Mouse (Mus musculus) G1E-ER4 (cell line): ENCODE results near the gene Slc7a1. TPM values are rescaled to one million over a fixed set of nuclear protein-coding genes. Genes with fewer than 3 reads are reported as not detected.

Source experiments
- GATA1 ChIP-seq: IDR thresholded peaks from one replicate; pipeline ENCODE4 v1.8.0; 2012; ENCODE audit warnings: low read length, inconsistent platforms
- polyA plus RNA-seq: library from polyadenylated mRNA; stranded (reverse); fragments of >175 nt; gene quantifications from 2 replicates; pipeline ENCODE4 v1.2.3, GENCODE M21; 2012

Gene Slc7a1
- polyA plus RNA-seq, 1 experiment = 33.6 TPM

- TF ChIP-seq GATA1 = no peak
Measured at GRCm38 (mm10) chr5:148402641-148403040, 2.9 kb upstream of the Slc7a1 start.

GRCm38 (mm10) chr5:148398766-148399659, 691 bp downstream of the Slc7a1 start:
- no peak for TF ChIP-seq GATA1

- no peak for TF ChIP-seq GATA1
Measured at GRCm38 (mm10) chr5:148398451-148398765, 1.3 kb downstream of the Slc7a1 start.

- no peak for TF ChIP-seq GATA1
Measured at GRCm38 (mm10) chr5:148397911-148398310, 1.8 kb downstream of the Slc7a1 start.

- no peak for TF ChIP-seq GATA1
Measured at GRCm38 (mm10) chr5:148397418-148397817, 2.3 kb downstream of the Slc7a1 start.

- no peak for TF ChIP-seq GATA1
Measured at GRCm38 (mm10) chr5:148393316-148393715, 6.4 kb downstream of the Slc7a1 start.

GRCm38 (mm10) chr5:148392831-148393230, 6.9 kb downstream of the Slc7a1 start:
- TF ChIP-seq GATA1 = no peak

- no peak for TF ChIP-seq GATA1
Measured at GRCm38 (mm10) chr5:148389007-148389970, 10.4 kb downstream of the Slc7a1 start.

GRCm38 (mm10) chr5:148388251-148389006, 11.3 kb downstream of the Slc7a1 start:
- TF ChIP-seq GATA1 = no peak

- TF ChIP-seq GATA1 = no peak
Measured at GRCm38 (mm10) chr5:148387820-148388219, 11.9 kb downstream of the Slc7a1 start.

- no peak for TF ChIP-seq GATA1
Measured at GRCm38 (mm10) chr5:148386471-148386870, 13.2 kb downstream of the Slc7a1 start.

GRCm38 (mm10) chr5:148384501-148385055, 15.1 kb downstream of the Slc7a1 start:
- TF ChIP-seq GATA1 = no peak

GRCm38 (mm10) chr5:148383841-148384500, 15.7 kb downstream of the Slc7a1 start:
- no peak for TF ChIP-seq GATA1

GRCm38 (mm10) chr5:148381083-148381482, 18.6 kb downstream of the Slc7a1 start:
- no peak for TF ChIP-seq GATA1

- TF ChIP-seq GATA1 = no peak
Measured at GRCm38 (mm10) chr5:148380246-148380504, 19.5 kb downstream of the Slc7a1 start.
